Mouse (Mus musculus): Measurements from ENCODE around the gene Pmepa1. TPM values are rescaled to one million over a fixed set of nuclear protein-coding genes. Genes with fewer than 3 reads are reported as not detected.
A peak's percentile ranks its signal among the peaks of the same experiment; 100 is the strongest.

The Pmepa1 gene
- polyA plus RNA-seq, 1 experiment from 2014 or later, result 6.5 TPM

- Histone ChIP-seq H3K4me3 (ENCODE audit: control insufficient read depth in 1 of 2, insufficient read depth in 1 of 2, low read depth in 1 of 2, low read length in 2 of 2) (no peak overlapping the region), H3K4me2 (ENCODE audit: low read length) (no peak overlapping the region), H3K27ac (replicated peaks in 1 of 2; ENCODE audit: control insufficient read depth in 1 of 2, insufficient read depth in 1 of 2, low read depth in 2 of 2, low read length in 2 of 2) (no peak overlapping the region), H3K27me3 (ENCODE audit: control insufficient read depth, insufficient read depth, low read length) (no peaks in the 10 kb centered on the region; the same call in 1 of the 2 replicates), H3K9ac (ENCODE audit: low read length) (no peak overlapping the region), H3K4me1 (ENCODE audit: control insufficient read depth in 2 of 2, insufficient read depth in 2 of 2, low read length in 2 of 2) (peaks cover 15% of the 10 kb centered on the region in 2 experiments), H3K9me3 (ENCODE audit: control insufficient read depth, low read length) (peaks cover 4% of the 10 kb centered on the region; the same call in 1 of the 2 replicates), H3K36me3 (ENCODE audit: control insufficient read depth, insufficient read depth, low read length) (no peaks in the 10 kb centered on the region)
- WGBS, result 70% methylated on average over 5 of the region's 5 CpGs
- no peak for ATAC-seq (ENCODE audit: insufficient number of reproducible peaks, insufficient read depth, low FRiP score, low read depth)
These were observed 98.9 kb downstream of the Pmepa1 start for GRCm38 (mm10) chr2:173177481-173177880.

DNA sequence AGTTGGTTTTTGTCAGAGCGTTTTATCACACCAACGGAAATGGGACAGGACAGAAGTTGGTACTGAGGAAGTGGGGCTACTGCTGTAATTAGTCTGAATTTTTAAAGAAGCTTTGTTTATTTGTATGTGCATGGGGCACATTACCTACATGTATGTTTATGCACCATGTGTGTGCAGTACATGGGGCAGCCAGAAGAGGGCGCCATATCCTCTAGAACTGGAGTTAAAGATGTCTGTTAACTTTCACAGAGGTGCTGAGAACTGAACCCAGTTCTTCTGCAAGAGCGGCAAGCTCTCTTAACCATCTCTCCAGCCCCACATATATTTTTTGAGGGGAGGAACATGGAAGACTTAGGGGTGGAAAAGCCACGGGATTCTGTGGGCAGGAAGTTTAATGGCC is 100.6 kb downstream of the Pmepa1 start:
- Histone ChIP-seq H3K4me1 (ENCODE audit: control insufficient read depth in 2 of 2, insufficient read depth in 2 of 2, low read length in 2 of 2) (peaks cover 23 to 25% of the 10 kb centered on the region in 2 experiments), H3K4me3 (ENCODE audit: control insufficient read depth in 1 of 2, insufficient read depth in 1 of 2, low read depth in 1 of 2, low read length in 2 of 2) (no peak overlapping the region), H3K27ac (replicated peaks in 1 of 2; ENCODE audit: control insufficient read depth in 1 of 2, insufficient read depth in 1 of 2, low read depth in 2 of 2, low read length in 2 of 2) (no peak overlapping the region), H3K27me3 (ENCODE audit: control insufficient read depth, insufficient read depth, low read length) (peaks cover 2% of the 10 kb centered on the region; the same call in 1 of the 2 replicates), H3K9me3 (ENCODE audit: control insufficient read depth, low read length) (peaks cover 4% of the 10 kb centered on the region; the same call in 1 of the 2 replicates), H3K9ac (ENCODE audit: low read length) (no peak overlapping the region), H3K4me2 (ENCODE audit: low read length) (no peak overlapping the region), H3K36me3 (ENCODE audit: control insufficient read depth, insufficient read depth, low read length) (no peaks in the 10 kb centered on the region)
- 90% methylated on average over 5 of the region's 5 CpGs for WGBS
- no peak for ATAC-seq (ENCODE audit: insufficient number of reproducible peaks, insufficient read depth, low FRiP score, low read depth)

GRCm38 (mm10) chr2:173174569-173174968 is 101.8 kb downstream of the Pmepa1 start:
- Histone ChIP-seq H3K9me3 (ENCODE audit: control insufficient read depth, low read length) (peaks cover 4% of the 10 kb centered on the region; the same call in 1 of the 2 replicates), H3K27me3 (ENCODE audit: control insufficient read depth, insufficient read depth, low read length) (peaks cover 7% of the 10 kb centered on the region; the same call in 1 of the 2 replicates), H3K4me3 (ENCODE audit: control insufficient read depth in 1 of 2, insufficient read depth in 1 of 2, low read depth in 1 of 2, low read length in 2 of 2) (no peak overlapping the region), H3K36me3 (ENCODE audit: control insufficient read depth, insufficient read depth, low read length) (no peaks in the 10 kb centered on the region), H3K9ac (ENCODE audit: low read length) (no peak overlapping the region), H3K4me1 (ENCODE audit: control insufficient read depth in 2 of 2, insufficient read depth in 2 of 2, low read length in 2 of 2) (peaks cover 23 to 25% of the 10 kb centered on the region in 2 experiments), H3K27ac (replicated peaks in 1 of 2; ENCODE audit: control insufficient read depth in 1 of 2, insufficient read depth in 1 of 2, low read depth in 2 of 2, low read length in 2 of 2) (no peak overlapping the region; a peak in 1 of 4 replicates), H3K4me2 (ENCODE audit: low read length) (peak overlapping the region; percentile 63; the same call in 1 of the 2 replicates)
- ATAC-seq (ENCODE audit: insufficient number of reproducible peaks, insufficient read depth, low FRiP score, low read depth), result no peak
- WGBS, result 38% methylated on average over 1 of the region's 1 CpGs

Other genes starting within 250 kb of the Pmepa1 start
- 0.19 and 0.65 TPM in 2 replicates for gene Ctcfl, start 157.0 kb downstream of the Pmepa1 start, polyA plus RNA-seq (2014; fragmentation: Nextera tagmentation; extraction: Ambion mirVana)
- not detected in 2 replicates for gene Pck1, start 123.5 kb downstream of the Pmepa1 start, polyA plus RNA-seq (2014; fragmentation: Nextera tagmentation; extraction: Ambion mirVana)
- gene Zbp1, start 57.6 kb downstream of the Pmepa1 start, polyA plus RNA-seq (2014; fragmentation: Nextera tagmentation; extraction: Ambion mirVana), result 1.2 TPM in 1 of 2 replicates, not detected in the other
- not detected in 2 replicates for gene 1700021F07Rik, start 246.1 kb upstream of the Pmepa1 start, polyA plus RNA-seq (2014; fragmentation: Nextera tagmentation; extraction: Ambion mirVana)